Mouse (Mus musculus) lung, postnatal 25 days (tissue): ENCODE results near the gene Iqce.

Experiments
- DNase-seq: peaks from one replicate; pipeline ENCODE4 v3.0.0; 2022; ENCODE audit warnings: low spot score

The Iqce gene

GRCm38 (mm10) chr5:140612191-140612590 is 90.0 kb downstream of the Iqce start:
- DNase-seq: no peak
